Mouse (Mus musculus) liver, postnatal 0 days (tissue): ENCODE data around the gene Rgs17. TPM values are rescaled to one million over a fixed set of nuclear protein-coding genes. Genes with fewer than 3 reads are reported as not detected.
A peak's percentile ranks its signal among the peaks of the same experiment; 100 is the strongest.

ENCODE experiments used
- ATAC-seq: fragments of 200-750 bp; cut with Nextera tagmentation; 2 replicates; pipeline ENCODE4 v1.8.0; 2017; ENCODE audit warnings: mild to moderate bottlenecking, moderate library complexity
- DNase-seq: peaks from one replicate; pipeline ENCODE4 v3.0.0-alpha.2; 2016
- H3K27ac ChIP-seq: fragments of 300-500 bp; sonication (generic); 2 replicates; pipeline ENCODE4 v1.5.1; 2014; ENCODE audit warnings: antibody characterized with exemption, moderate library complexity, mild to moderate bottlenecking, low read depth
- H3K27me3 ChIP-seq: fragments of 300-500 bp; sonication (generic); 2 replicates; pipeline ENCODE4 v1.6.1; 2014; ENCODE audit warnings: low read length, control low read depth, mixed read lengths; ENCODE audit not compliant: insufficient read depth
- H3K36me3 ChIP-seq: fragments of 300-500 bp; sonication (generic); replicated peaks from 2 replicates; pipeline ENCODE4 v1.6.1; 2014; ENCODE audit warnings: mild to moderate bottlenecking, control low read depth, low read length, moderate library complexity, mixed read lengths; ENCODE audit not compliant: insufficient read depth
- H3K4me1 ChIP-seq: fragments of 300-500 bp; sonication (generic); 2 replicates; pipeline ENCODE4 v1.6.1; 2014; ENCODE audit warnings: antibody characterized with exemption, mild to moderate bottlenecking, control low read depth; ENCODE audit not compliant: insufficient read depth
- H3K4me2 ChIP-seq: fragments of 300-500 bp; sonication (generic); 2 replicates; pipeline ENCODE4 v1.6.1; 2014; ENCODE audit warnings: low read depth, mild to moderate bottlenecking, low read length, moderate library complexity, mixed read lengths
- H3K4me3 ChIP-seq: fragments of 300-500 bp; sonication (generic); 2 replicates; pipeline ENCODE4 v1.5.1; 2014; ENCODE audit warnings: low read depth, low read length
- H3K9ac ChIP-seq: fragments of 300-500 bp; sonication (generic); replicated peaks from 2 replicates; pipeline ENCODE4 v1.6.1; 2014; ENCODE audit warnings: mild to moderate bottlenecking, moderate library complexity
- H3K9me3 ChIP-seq: fragments of 300-500 bp; sonication (generic); 2 replicates; pipeline ENCODE4 v1.6.1; 2016; ENCODE audit warnings: mild to moderate bottlenecking, control low read depth, low read length, mixed read lengths
- CTCF ChIP-seq: sonication (generic); IDR thresholded peaks from 2 replicates; pipeline ENCODE4 v1.5.1; 2016; ENCODE audit warnings: antibody characterized with exemption, low read depth
- EP300 ChIP-seq: IDR thresholded peaks from 2 replicates; pipeline ENCODE4 v1.6.1; 2016; ENCODE audit warnings: antibody characterized with exemption, low read depth, mild to moderate bottlenecking
- WGBS: fragments of 180-500 bp; shearing (Covaris S2); extraction: QIAGEN DNeasy Blood & Tissue Kit; methylation state at CpG from one replicate; pipeline ENCODE4 v1.1.7; 2014; ENCODE audit not compliant: insufficient replicate concordance; 5-methylcytosine and 5-hydroxymethylcytosine counted together
- polyA plus RNA-seq: library from polyadenylated mRNA; unstranded; fragments of >200 nt; fragmentation: Nextera tagmentation; extraction: Ambion mirVana; gene quantifications from 2 replicates; pipeline ENCODE4 v1.2.1, GENCODE M21; 2015

The Rgs17 gene
- polyA plus RNA-seq, 1 experiment from 2014 or later: 0.08 TPM

DNA sequence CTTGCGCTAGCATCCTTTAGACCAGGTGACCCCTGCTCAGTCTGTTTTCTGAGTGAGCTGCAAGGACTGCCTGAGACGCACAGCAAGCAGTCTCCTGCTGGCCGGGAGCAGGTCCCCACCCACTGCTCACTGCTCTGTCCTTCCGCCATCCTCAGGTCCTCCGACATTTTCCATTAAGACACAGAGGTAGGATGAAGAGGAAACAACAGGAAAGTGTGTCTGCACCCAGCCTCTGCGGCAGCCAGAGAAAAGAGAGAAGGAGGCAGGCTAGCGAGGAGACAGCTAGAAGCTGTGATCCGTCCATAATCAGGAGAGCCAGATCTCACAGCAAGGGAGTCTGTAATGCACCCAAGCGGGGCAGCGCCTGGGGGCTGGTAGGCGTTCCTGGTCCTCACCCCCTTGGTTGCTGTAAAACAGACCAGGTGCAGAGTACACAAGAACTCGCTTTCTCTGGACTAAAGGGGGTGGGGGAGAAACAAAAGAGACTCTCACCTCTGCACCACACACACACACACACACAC is 1.1 kb downstream of the Rgs17 start:
- H3K9me3 ChIP-seq: no peaks in the 10 kb centered on the region
- DNase-seq: no peak
- peak overlapping the region; percentile 64; the same call in 1 of the 2 replicates for H3K4me2 ChIP-seq
- no peak overlapping the region for H3K4me3 ChIP-seq
- no peak overlapping the region for H3K27ac ChIP-seq
- no peaks in the 10 kb centered on the region for H3K36me3 ChIP-seq
- ATAC-seq: no peak
- WGBS: 2% methylated on average over 12 of the region's 12 CpGs
- H3K9ac ChIP-seq: no peak overlapping the region
- peaks cover 35% of the 10 kb centered on the region for H3K27me3 ChIP-seq
- peaks cover 3% of the 10 kb centered on the region; the same call in 1 of the 2 replicates for H3K4me1 ChIP-seq
- TF ChIP-seq EP300: no peak
- no peak for TF ChIP-seq CTCF

GRCm38 (mm10) chr10:5904399-5904798 is 17.8 kb downstream of the Rgs17 start:
- Histone ChIP-seq H3K9me3 (no peaks in the 10 kb centered on the region), H3K27ac (no peak overlapping the region), H3K4me1 (no peaks in the 10 kb centered on the region), H3K9ac (no peak overlapping the region), H3K27me3 (no peaks in the 10 kb centered on the region), H3K4me3 (no peak overlapping the region), H3K36me3 (no peaks in the 10 kb centered on the region), H3K4me2 (no peak overlapping the region)
- TF ChIP-seq CTCF (no peak), EP300 (no peak)
- DNase-seq (no peak), ATAC-seq (no peak)
- 87% methylated on average over 2 of the region's 2 CpGs for WGBS

DNA sequence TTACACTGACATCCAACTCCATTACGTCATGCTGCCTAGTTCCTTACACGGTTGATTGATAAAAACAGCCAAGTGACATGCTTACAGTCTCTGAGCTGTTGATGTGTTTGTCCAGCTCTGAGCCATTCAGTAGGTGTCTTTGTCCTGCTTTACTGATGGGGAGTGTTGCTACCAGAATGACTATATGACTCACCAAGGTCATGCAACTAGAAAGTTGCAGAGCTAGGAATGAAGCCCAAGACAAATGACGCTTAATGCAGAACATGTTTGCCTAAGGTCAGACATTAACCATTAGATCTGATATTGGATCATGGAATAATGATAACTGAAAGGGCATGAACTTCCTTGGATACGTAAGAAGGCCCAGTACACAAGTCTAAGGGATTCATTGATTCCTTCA is 20.4 kb downstream of the Rgs17 start:
- no peaks in the 10 kb centered on the region for H3K27me3 ChIP-seq
- no peak overlapping the region for H3K27ac ChIP-seq
- no peaks in the 10 kb centered on the region for H3K9me3 ChIP-seq
- no peak overlapping the region for H3K4me2 ChIP-seq
- ATAC-seq (no peak), DNase-seq (no peak)
- no peak overlapping the region for H3K4me3 ChIP-seq
- no peaks in the 10 kb centered on the region for H3K4me1 ChIP-seq
- no peak overlapping the region for H3K9ac ChIP-seq
- TF ChIP-seq CTCF: no peak
- TF ChIP-seq EP300: no peak
- no peaks in the 10 kb centered on the region for H3K36me3 ChIP-seq
- 57% methylated on average over 4 of the region's 4 CpGs for WGBS

DNA sequence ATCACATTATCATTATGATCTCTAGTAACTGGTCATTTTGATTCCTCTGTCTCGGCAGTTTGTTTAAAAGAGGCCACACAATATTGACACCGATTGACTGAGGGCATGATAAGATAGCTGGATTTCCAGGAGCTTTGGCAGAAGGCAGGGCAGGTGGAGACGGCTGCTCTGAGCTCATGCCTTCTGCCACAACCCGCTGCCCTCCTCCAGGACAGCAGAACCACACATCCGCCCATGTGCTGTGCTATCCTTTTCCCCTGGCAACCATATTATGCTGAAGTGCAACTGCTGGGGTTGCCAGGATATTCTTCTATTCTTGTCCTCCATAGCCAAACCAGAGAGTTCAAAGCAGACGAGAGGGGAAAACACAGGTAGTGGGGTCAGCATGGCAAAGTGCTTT is 21.5 kb downstream of the Rgs17 start:
- no peak overlapping the region for H3K4me2 ChIP-seq
- ATAC-seq: no peak

GRCm38 (mm10) chr10:5877106-5877505 is 45.1 kb downstream of the Rgs17 start:
- no peaks in the 10 kb centered on the region for H3K36me3 ChIP-seq
- H3K9me3 ChIP-seq: no peaks in the 10 kb centered on the region
- TF ChIP-seq EP300: no peak
- H3K27me3 ChIP-seq: no peaks in the 10 kb centered on the region
- H3K4me3 ChIP-seq: no peak overlapping the region
- H3K4me1 ChIP-seq: no peaks in the 10 kb centered on the region
- no peak overlapping the region for H3K9ac ChIP-seq
- no peak overlapping the region for H3K4me2 ChIP-seq
- DNase-seq (no peak), ATAC-seq (no peak)
- 67% methylated on average over 3 of the region's 3 CpGs for WGBS
- no peak overlapping the region for H3K27ac ChIP-seq

More for the DNA sequence above, 21.5 kb downstream of the Rgs17 start:
- 52% methylated on average over 6 of the region's 6 CpGs for WGBS
- Histone ChIP-seq H3K4me3 (no peak overlapping the region), H3K36me3 (no peaks in the 10 kb centered on the region), H3K9ac (no peak overlapping the region), H3K27me3 (no peaks in the 10 kb centered on the region), H3K27ac (no peak overlapping the region), H3K9me3 (no peaks in the 10 kb centered on the region), H3K4me1 (no peaks in the 10 kb centered on the region)
- TF ChIP-seq CTCF: no peak
- no peak for TF ChIP-seq EP300
- no peak for DNase-seq

GRCm38 (mm10) chr10:5871081-5871480 is 51.1 kb downstream of the Rgs17 start:
- WGBS: 57% methylated on average over 4 of the region's 4 CpGs
- no peak overlapping the region for H3K27ac ChIP-seq
- no peaks in the 10 kb centered on the region for H3K9me3 ChIP-seq
- H3K27me3 ChIP-seq: no peaks in the 10 kb centered on the region
- H3K4me3 ChIP-seq: no peak overlapping the region
- no peak overlapping the region for H3K4me2 ChIP-seq
- no peaks in the 10 kb centered on the region for H3K36me3 ChIP-seq
- no peak for ATAC-seq
- H3K4me1 ChIP-seq: no peaks in the 10 kb centered on the region
- no peak overlapping the region for H3K9ac ChIP-seq
- TF ChIP-seq CTCF (no peak), EP300 (no peak)
- no peak for DNase-seq
